Mouse (Mus musculus): ENCODE data around the gene Ms4a12.
"Not testable (repeated sequence)": the region's sequence is repeated elsewhere in the genome, so short reads cannot be mapped to it uniquely, and the experiment has no call there.

GRCm38 (mm10) chr19:11262932-11263331, 30.7 kb upstream of the Ms4a12 start:
- TF ChIP-seq CTCF, EP300 (IDR thresholded peaks at IDR 0.05; ENCODE audit: low read depth): not testable (repeated sequence)
